Comparison of ENCODE assay signal across 8 mouse cellular contexts in the genomic region with DNA sequence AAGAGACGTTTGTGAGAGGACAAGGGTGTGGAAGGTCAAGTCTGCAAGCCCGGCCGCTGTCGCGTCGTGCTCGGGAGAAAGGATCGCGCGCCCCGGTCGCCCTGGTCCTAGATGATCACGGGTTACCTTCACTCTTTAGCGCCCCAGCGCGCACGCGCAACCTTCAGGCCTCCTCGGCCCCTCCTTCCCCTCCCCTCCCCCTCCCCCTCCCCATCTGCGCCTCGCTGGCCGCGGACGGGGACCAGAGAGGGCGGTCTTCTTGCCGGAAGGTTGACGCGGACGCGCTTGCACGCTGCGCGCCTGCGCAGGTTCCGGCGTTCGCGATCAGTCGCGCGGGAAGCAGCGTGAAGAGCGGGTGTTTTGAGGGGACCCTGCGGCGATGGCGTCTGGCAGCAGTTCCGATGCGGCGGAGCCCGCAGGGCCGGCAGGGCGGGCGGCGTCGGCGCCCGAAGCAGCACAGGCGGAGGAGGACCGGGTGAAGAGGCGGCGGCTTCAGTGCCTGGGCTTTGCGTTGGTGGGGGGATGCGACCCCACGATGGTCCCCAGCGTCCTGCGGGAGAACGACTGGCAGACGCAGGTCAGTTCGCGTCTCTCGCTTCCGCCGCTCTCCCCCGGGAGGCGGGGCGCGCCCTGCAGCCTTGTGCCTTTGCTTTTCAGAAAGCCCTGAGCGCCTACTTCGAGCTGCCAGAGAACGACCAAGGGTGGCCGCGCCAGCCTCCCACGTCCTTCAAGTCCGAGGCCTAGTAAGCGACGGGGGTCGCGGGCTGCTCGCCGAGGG. TPM values are rescaled to one million over a fixed set of nuclear protein-coding genes. Genes with fewer than 3 reads are reported as not detected.
DNase-seq lines count a peak whose midpoint lies in the region; ATAC-seq and TF ChIP-seq lines count a peak whose summit lies in the region.

Gene Acot13 (minus strand): TSS at position 188 of the 778 bp plus-strand sequence.
Gene Tdp2 (plus strand): TSS at position 327 of the 778 bp plus-strand sequence.

- TF ChIP-seq EP300 in MEL (IDR thresholded peaks at IDR 0.05; ENCODE audit: low read depth in 1 of 2, low read length in 2 of 2) = no peak

- H3K4me3 ChIP-seq in MEL (ENCODE audit: control insufficient read depth in 1 of 2, insufficient read depth in 1 of 2, low read depth in 2 of 2, low read length in 2 of 2) = peak within 1 kb of the TSS; percentile 95 to 97
- peak within 1 kb of the TSS; percentile 99 for H3K4me3 ChIP-seq in cerebellum, adult 2 months (replicated peaks; ENCODE audit: insufficient read depth, low read depth, low read length)
- H3K4me3 ChIP-seq in lung, embryonic 16.5 days (ENCODE audit: low read length) = peak within 1 kb of the TSS; percentile 81

- TF ChIP-seq POLR2A in MEL (IDR thresholded peaks at IDR 0.05; ENCODE audit: control insufficient read depth in 1 of 2, insufficient read depth in 1 of 2, low read depth in 1 of 2, low read length in 2 of 2, poor library complexity in 1 of 2) = peak; percentile 95 to 98
- TF ChIP-seq POLR2A in cerebellum, adult 2 months (IDR thresholded peaks at IDR 0.05; ENCODE audit: borderline replicate concordance, insufficient read depth, low read length) = peak; percentile 90

- no peak for TF ChIP-seq RAD21 in MEL (IDR thresholded peaks at IDR 0.05; ENCODE audit: low read depth, low read length)

- H3K4me2 ChIP-seq in lung, embryonic 16.5 days (ENCODE audit: low read depth, low read length) = peak within 1 kb of the TSS; percentile 89

- H3K79me2 ChIP-seq in MEL (ENCODE audit: control insufficient read depth, insufficient read depth, low read length, poor library complexity) = peaks cover 50% of the 10 kb centered on the region

- WGBS in cerebellum, adult 2 months = under 1% methylated on average over 90 of the region's 90 CpGs
- WGBS in lung, embryonic 16.5 days = under 1% methylated on average over 78 of the region's 90 CpGs

- H3K9me3 ChIP-seq in MEL (replicated peaks; ENCODE audit: insufficient read depth, low read length) = no peaks in the 10 kb centered on the region
- no peaks in the 10 kb centered on the region for H3K9me3 ChIP-seq in lung, embryonic 16.5 days (ENCODE audit: control insufficient read depth, low read length)

- peak within 1 kb of the TSS; percentile 99 for H3K9ac ChIP-seq in MEL (ENCODE audit: control insufficient read depth, low read depth, low read length, poor library complexity, severe bottlenecking)
- H3K9ac ChIP-seq in lung, embryonic 16.5 days (ENCODE audit: low read length) = peak within 1 kb of the TSS; percentile 88

- peak; percentile 97 for DNase-seq in MEL (ENCODE audit: low read depth, low spot score)
- peak; percentile 95 to 97 for DNase-seq in cerebellum, adult 2 months
- peak; percentile 97 for DNase-seq in forelimb bud, embryonic 11.5 days (ENCODE audit: low read depth, low spot score)
- DNase-seq in layer of hippocampus, adult 9-10 months (ENCODE audit: low spot score) = peak; percentile 74
- peak; percentile 86 for DNase-seq in ovary, postnatal 10 days (ENCODE audit: low spot score)
- DNase-seq in thymus, postnatal 10 days (ENCODE audit: low spot score in 2 of 2) = peak; percentile 93 to 95

- H3K27ac ChIP-seq in MEL (ENCODE audit: control insufficient read depth, low read depth, low read length) = peak within 1 kb of the TSS; percentile 83
- peak within 1 kb of the TSS; percentile 84 for H3K27ac ChIP-seq in cerebellum, adult 2 months (ENCODE audit: insufficient read depth, low read length)
- H3K27ac ChIP-seq in lung, embryonic 16.5 days (ENCODE audit: low read length) = peak within 1 kb of the TSS; percentile 95

- H3K4me1 ChIP-seq in MEL (ENCODE audit: control insufficient read depth in 1 of 2, insufficient read depth in 2 of 2, low read length in 2 of 2) = no peaks in the 10 kb centered on the region; a peak in 3 of 4 replicates
- peaks cover 2% of the 10 kb centered on the region; the same call in 1 of the 2 replicates for H3K4me1 ChIP-seq in cerebellum, adult 2 months (ENCODE audit: control insufficient read depth, insufficient read depth, low read length)
- peaks cover 18% of the 10 kb centered on the region for H3K4me1 ChIP-seq in lung, embryonic 16.5 days (replicated peaks; ENCODE audit: control insufficient read depth, insufficient read depth, low read length)

- 0 out of 6 replicates have a peak, but pooled peaks of 1 of the 3 experiments have one; percentile 0 for TF ChIP-seq CTCF in MEL (IDR thresholded peaks at IDR 0.05 in 2 of 3, conservative IDR thresholded peaks at IDR 0.05 in 1 of 3; ENCODE audit: control insufficient read depth in 1 of 3, insufficient read depth in 1 of 3, low read depth in 2 of 3, low read length in 3 of 3, poor library complexity in 1 of 3, severe bottlenecking in 1 of 3)
- no peak for TF ChIP-seq CTCF in cerebellum, adult 2 months (IDR thresholded peaks at IDR 0.05; ENCODE audit: borderline replicate concordance, insufficient read depth, low read depth, low read length)

- no peaks in the 10 kb centered on the region for H3K27me3 ChIP-seq in MEL (ENCODE audit: control insufficient read depth in 1 of 2, insufficient read depth in 2 of 2, low read length in 2 of 2)
- H3K27me3 ChIP-seq in cerebellum, adult 2 months (ENCODE audit: control insufficient read depth, insufficient read depth, low read length) = no peaks in the 10 kb centered on the region
- no peaks in the 10 kb centered on the region for H3K27me3 ChIP-seq in lung, embryonic 16.5 days (ENCODE audit: control insufficient read depth, insufficient read depth, low read depth, low read length)

- peak; percentile 93 to 94 for ATAC-seq in hematopoietic stem cell, adult 5-6 weeks (replicated peaks in 1 of 2; ENCODE audit: insufficient read depth in 1 of 2, low FRiP score in 2 of 2, low TSS enrichment in 1 of 2, low read depth in 1 of 2, poor library complexity in 2 of 2, severe bottlenecking in 2 of 2)
- ATAC-seq in lung, embryonic 16.5 days (ENCODE audit: low read depth) = peak; percentile 97

- H3K36me3 ChIP-seq in MEL (ENCODE audit: control insufficient read depth in 1 of 2, insufficient read depth in 2 of 2, low read length in 2 of 2) = peaks cover 8 to 24% of the 10 kb centered on the region in 2 experiments
- H3K36me3 ChIP-seq in lung, embryonic 16.5 days (ENCODE audit: control insufficient read depth, insufficient read depth, low read length) = no peaks in the 10 kb centered on the region

TF ChIP-seq in MEL, 35 proteins besides CTCF, POLR2A, EP300 and RAD21 (continues in another document):
- no peak for TF ChIP-seq JUND (IDR thresholded peaks at IDR 0.05; ENCODE audit: low read depth, low read length)
- TF ChIP-seq NRF1 (IDR thresholded peaks at IDR 0.05; ENCODE audit: insufficient read depth, low read depth, low read length, poor library complexity, severe bottlenecking) = peak; percentile 93
- peak; percentile 53; the same call in 1 of the 2 replicates for TF ChIP-seq TBP (IDR thresholded peaks at IDR 0.05; ENCODE audit: low read depth, low read length)
- no peak for TF ChIP-seq ZC3H11A (IDR thresholded peaks at IDR 0.05; ENCODE audit: low read depth, low read length)
- peak; percentile 65 for TF ChIP-seq CHD2 (IDR thresholded peaks at IDR 0.05; ENCODE audit: low read length)
- no peak for TF ChIP-seq MAFK (IDR thresholded peaks at IDR 0.05; ENCODE audit: borderline replicate concordance, low read depth, low read length)
- no peak for TF ChIP-seq ZNF384 (IDR thresholded peaks at IDR 0.05; ENCODE audit: low read depth, low read length)
- TF ChIP-seq GABPA (IDR thresholded peaks at IDR 0.05; ENCODE audit: low read depth, low read length) = no peak
- TF ChIP-seq MYB (IDR thresholded peaks at IDR 0.05; ENCODE audit: low read depth, low read length) = no peak
- no peak for TF ChIP-seq TAL1 (IDR thresholded peaks at IDR 0.05; ENCODE audit: low read length)
- TF ChIP-seq POLR2AphosphoS2 (IDR thresholded peaks at IDR 0.05; ENCODE audit: low read length) = peak; percentile 93
- no peak for TF ChIP-seq SMC3 (IDR thresholded peaks at IDR 0.05; ENCODE audit: low read depth, low read length)
- TF ChIP-seq GATA1 (IDR thresholded peaks at IDR 0.05; ENCODE audit: low read depth, low read length) = no peak
- TF ChIP-seq POLR2AphosphoS5 (IDR thresholded peaks at IDR 0.05; ENCODE audit: borderline replicate concordance, low read depth, low read length) = no peak
- peak; percentile 85 for TF ChIP-seq HCFC1 (IDR thresholded peaks at IDR 0.05; ENCODE audit: low read depth, low read length)
- peak; percentile 60; the same call in 1 of the 2 replicates for TF ChIP-seq ELF1 (IDR thresholded peaks at IDR 0.05; ENCODE audit: low read depth, low read length)
- peak; percentile 64; the same call in 1 of the 2 replicates for TF ChIP-seq MAZ (IDR thresholded peaks at IDR 0.05; ENCODE audit: low read depth, low read length)
- TF ChIP-seq MXI1 (IDR thresholded peaks at IDR 0.05; ENCODE audit: low read depth, low read length) = no peak
- TF ChIP-seq USF1 (IDR thresholded peaks at IDR 0.05; ENCODE audit: low read depth, low read length) = peak; percentile 45
- TF ChIP-seq ZMIZ1 (IDR thresholded peaks at IDR 0.05; ENCODE audit: low read depth, low read length) = peak; percentile 87
- no peak for TF ChIP-seq USF2 (IDR thresholded peaks at IDR 0.05; ENCODE audit: borderline replicate concordance in 1 of 2, insufficient read depth in 1 of 2, low read depth in 1 of 2, low read length in 2 of 2)
- TF ChIP-seq MYC (IDR thresholded peaks at IDR 0.05; ENCODE audit: low read depth, low read length) = no peak; the same call in 1 of the 2 replicates
- no peak for TF ChIP-seq E2F4 (IDR thresholded peaks at IDR 0.05; ENCODE audit: borderline replicate concordance, low read depth, low read length)
- no peak for TF ChIP-seq MEF2A (IDR thresholded peaks at IDR 0.05; ENCODE audit: extremely low read depth, insufficient replicate concordance, low read depth, low read length, poor library complexity, severe bottlenecking)

RNA-seq across cellular contexts. Expression of gene Acot13, which starts in this region (rescaled TPM):
- total RNA-seq in MEL (2012; rRNA removed) = 45.7 and 51.8 TPM in 2 replicates
- 10 to 100 TPM in 1 of 2 experiments, not detected in 1; 57.3 TPM for polyA plus RNA-seq in MEL (2012; ENCODE audit: insufficient read depth in 1 of 2, insufficient read length in 2 of 2, low read depth in 1 of 2, low replicate concordance in 2 of 2, missing spikeins in 1 of 2)
- polyA plus RNA-seq in cerebellum, adult 2 months (2012; rRNA removed) = 150 and 152 TPM in 2 replicates
- 41.8 and 85.7 TPM in 2 replicates for total RNA-seq in hematopoietic stem cell, adult 5-6 weeks (2017)
- 68.7 and 74.2 TPM in 2 replicates for polyA plus RNA-seq in lung, embryonic 16.5 days (2015; fragmentation: Nextera tagmentation; extraction: Ambion mirVana)

RNA-seq across cellular contexts. Expression of gene Tdp2, which starts in this region (rescaled TPM):
- 33.1 and 36.9 TPM in 2 replicates for total RNA-seq in MEL (2012; rRNA removed)
- polyA plus RNA-seq in MEL (2012; ENCODE audit: insufficient read depth in 1 of 2, insufficient read length in 2 of 2, low read depth in 1 of 2, low replicate concordance in 2 of 2, missing spikeins in 1 of 2) = 10 to 100 TPM in 1 of 2 experiments, not detected in 1; 45.3 TPM
- polyA plus RNA-seq in cerebellum, adult 2 months (2012; rRNA removed) = 43.4 and 46.3 TPM in 2 replicates
- total RNA-seq in hematopoietic stem cell, adult 5-6 weeks (2017) = 73.2 and 80.8 TPM in 2 replicates
- polyA plus RNA-seq in lung, embryonic 16.5 days (2015; fragmentation: Nextera tagmentation; extraction: Ambion mirVana) = 45.8 and 52.7 TPM in 2 replicates

Comparison
In these comparisons a context has a peak if more than half of its experiments do, and no peak if none do; other contexts are left out.
1. Peak in every context shown above with its lines: DNase-seq, ATAC-seq, H3K4me3 ChIP-seq and H3K27ac ChIP-seq.